In the genomic region with DNA sequence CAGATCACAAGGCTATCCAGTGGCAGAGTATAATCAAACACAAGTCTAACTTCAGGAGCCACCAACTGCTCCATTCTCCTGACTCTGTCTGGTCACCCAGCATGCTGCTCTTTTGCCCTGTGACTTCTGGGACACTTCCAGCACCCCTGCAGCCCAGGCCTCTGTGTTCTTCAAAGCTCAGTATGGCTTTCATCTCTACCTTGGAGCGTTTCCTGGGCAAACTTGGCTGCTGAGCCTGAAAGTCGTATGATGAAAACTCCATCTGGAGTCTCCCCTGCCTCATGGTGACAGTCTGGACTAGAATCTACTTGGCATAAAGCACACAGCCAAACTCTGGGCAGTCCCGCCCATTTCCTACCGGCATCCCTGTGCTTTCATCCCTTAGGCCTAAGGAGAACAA, we compare ENCODE assay signal across 15 mouse cellular contexts.
DNase-seq lines count a peak whose midpoint lies in the region; ATAC-seq lines count a peak whose summit lies in the region.
"Had no signal": no experiment of that assay in that cellular context is flagged by ENCODE, and none has a peak within 500 bp of the region (broad histone marks: within the 10 kb centered on the region; RNA-seq: fewer than 3 reads in every experiment).

No protein-coding gene starts in this region.

- no peaks in the 10 kb centered on the region for H3K9me3 ChIP-seq in limb, embryonic 10.5 days (replicated peaks)
- H3K9me3 ChIP-seq: embryonic facial prominence, embryonic 15.5 days; forebrain, embryonic 15.5 days; hindbrain, embryonic 13.5 days; limb, embryonic 15.5 days; stomach, embryonic 15.5 days had no signal

- no peaks in the 10 kb centered on the region for H3K36me3 ChIP-seq in limb, embryonic 10.5 days
- H3K36me3 ChIP-seq: embryonic facial prominence, embryonic 15.5 days; forebrain, embryonic 15.5 days; hindbrain, embryonic 13.5 days; limb, embryonic 15.5 days; stomach, embryonic 15.5 days had no signal

- 0 out of 2 replicates have a peak overlapping the region, but pooled peaks have one; percentile 44 for H3K27ac ChIP-seq in limb, embryonic 10.5 days
- H3K27ac ChIP-seq: embryonic facial prominence, embryonic 15.5 days; forebrain, embryonic 15.5 days; hindbrain, embryonic 13.5 days; limb, embryonic 15.5 days; stomach, embryonic 15.5 days had no signal

- peak; percentile 76 for ATAC-seq in cerebellum, adult (ENCODE audit: insufficient number of reproducible peaks, low FRiP score, low TSS enrichment)
- ATAC-seq: forebrain, embryonic 15.5 days had no signal

- no peaks in the 10 kb centered on the region for H3K27me3 ChIP-seq in limb, embryonic 10.5 days (ENCODE audit: low read depth, poor library complexity, severe bottlenecking)
- H3K27me3 ChIP-seq: embryonic facial prominence, embryonic 15.5 days; forebrain, embryonic 15.5 days; hindbrain, embryonic 13.5 days; limb, embryonic 15.5 days; stomach, embryonic 15.5 days had no signal

- DNase-seq in cerebellum, adult 11-12 months, result peak; percentile 90
- peak; percentile 49 for DNase-seq in fibroblast of lung, adult 2 months (ENCODE audit: low read depth)
- DNase-seq in limb, embryonic 10.5 days (ENCODE audit: low spot score), result no peak
- no peak for DNase-seq in gastrocnemius, adult 8-10 months (ENCODE audit: low spot score in 2 of 2)
- DNase-seq in spleen, adult 12 weeks (ENCODE audit: low spot score), result no peak
- no peak for DNase-seq in heart, adult 8-10 months (ENCODE audit: low spot score)
- DNase-seq: kidney, adult 8-10 months; lung, adult 2 months; thymus, postnatal 36 days had no signal

- no peak overlapping the region for H3K4me3 ChIP-seq in limb, embryonic 10.5 days
- H3K4me3 ChIP-seq: embryonic facial prominence, embryonic 15.5 days; forebrain, embryonic 15.5 days; hindbrain, embryonic 13.5 days; limb, embryonic 15.5 days; stomach, embryonic 15.5 days had no signal

- 74% methylated on average over 4 of the region's 4 CpGs for WGBS in limb, embryonic 10.5 days

- H3K4me1 ChIP-seq in limb, embryonic 10.5 days, result peaks cover 40% of the 10 kb centered on the region

Comparison
In these comparisons a context has a peak if more than half of its experiments do, and no peak if none do; other contexts are left out.
1. DNase-seq: peak in cerebellum, adult 11-12 months (single experiment) and fibroblast of lung, adult 2 months (single experiment); none in limb, embryonic 10.5 days (single experiment), gastrocnemius, adult 8-10 months (0 of 2), spleen, adult 12 weeks (single experiment) and heart, adult 8-10 months (single experiment).